Mouse (Mus musculus): ENCODE measurements around the gene Cyp4f39.
A peak's percentile ranks its signal among the peaks of the same experiment; 100 is the strongest.

The Cyp4f39 gene

GRCm38 (mm10) chr17:32452482-32452881, at the start of gene Cyp4f39:
Gene Cyp4f39 (plus strand): TSS chr17:32452723.
- peak; percentile 65 for DNase-seq (ENCODE audit: low read depth)

GRCm38 (mm10) chr17:32402779-32403157, 49.8 kb upstream of the Cyp4f39 start:
- DNase-seq (ENCODE audit: low read depth), result peak; percentile 88

GRCm38 (mm10) chr17:32403417-32403816, 49.1 kb upstream of the Cyp4f39 start, which contains the start of gene Rasal3:
Gene Rasal3 (minus strand): TSS chr17:32403583.
- peak; percentile 90 for DNase-seq (ENCODE audit: low read depth)

DNA sequence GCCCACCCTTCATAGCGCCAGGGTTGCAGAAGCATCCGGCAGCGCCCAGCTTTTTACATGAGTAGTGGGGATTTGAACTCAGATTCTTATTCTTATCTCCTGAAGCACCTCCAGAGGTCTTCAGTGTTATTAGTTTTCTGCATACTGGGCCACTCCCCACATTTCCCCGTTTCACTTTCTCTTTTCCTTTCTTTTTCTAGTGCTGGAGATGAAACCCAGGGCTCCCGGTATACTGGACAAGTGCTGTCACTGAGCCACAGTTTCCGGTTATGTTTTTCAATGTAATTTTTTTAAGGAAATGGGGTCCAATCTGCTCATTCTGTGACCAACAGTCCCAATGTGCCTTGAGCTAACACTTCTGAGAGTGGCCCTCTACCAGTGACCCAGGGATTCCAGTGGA, 40.6 kb upstream of the Cyp4f39 start:
- DNase-seq (ENCODE audit: low read depth), result peak; percentile 55

- no peak for DNase-seq (ENCODE audit: low read depth)
These were observed 37.0 kb upstream of the Cyp4f39 start for GRCm38 (mm10) chr17:32415417-32416020.

DNA sequence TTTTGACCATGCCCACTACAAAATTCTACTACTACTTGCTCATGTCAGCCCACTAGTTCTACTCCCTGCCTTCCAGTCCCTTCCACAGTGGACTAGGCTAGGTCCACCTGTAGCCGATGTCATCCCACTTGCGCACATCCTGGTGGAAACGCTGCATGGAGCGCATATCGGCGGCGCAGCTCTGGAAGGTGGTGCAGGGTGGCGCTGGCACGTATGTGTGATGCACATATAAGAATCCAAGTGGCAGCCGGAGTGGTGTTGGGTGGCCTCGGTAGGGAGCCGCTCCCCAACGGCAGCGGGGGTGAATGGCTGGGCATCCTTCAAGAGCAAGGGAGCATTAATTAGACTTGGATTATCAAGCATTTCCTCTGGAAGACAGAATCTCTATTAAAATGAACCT, 35.8 kb upstream of the Cyp4f39 start:
- DNase-seq (ENCODE audit: low read depth), result no peak

DNA sequence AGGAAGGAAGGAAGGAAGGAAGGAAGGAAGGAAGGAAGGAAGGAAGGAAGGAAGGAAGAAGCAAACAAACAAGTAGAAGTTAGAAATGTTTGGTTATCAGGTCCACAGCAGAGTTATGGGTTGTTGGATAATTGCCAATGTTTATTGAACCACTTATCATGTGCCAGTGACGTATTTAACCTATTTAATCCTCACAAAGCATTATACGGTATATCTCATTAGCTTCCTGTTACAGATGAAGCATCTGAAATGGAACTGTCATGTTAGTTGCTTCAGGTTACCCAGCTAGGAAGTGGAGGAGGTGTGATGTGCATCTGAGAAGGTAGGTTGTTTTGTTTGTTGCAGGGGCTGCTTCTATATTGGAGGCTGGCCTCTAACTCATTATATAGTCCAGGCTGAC, 32.5 kb upstream of the Cyp4f39 start:
- DNase-seq (ENCODE audit: low read depth), result no peak

DNA sequence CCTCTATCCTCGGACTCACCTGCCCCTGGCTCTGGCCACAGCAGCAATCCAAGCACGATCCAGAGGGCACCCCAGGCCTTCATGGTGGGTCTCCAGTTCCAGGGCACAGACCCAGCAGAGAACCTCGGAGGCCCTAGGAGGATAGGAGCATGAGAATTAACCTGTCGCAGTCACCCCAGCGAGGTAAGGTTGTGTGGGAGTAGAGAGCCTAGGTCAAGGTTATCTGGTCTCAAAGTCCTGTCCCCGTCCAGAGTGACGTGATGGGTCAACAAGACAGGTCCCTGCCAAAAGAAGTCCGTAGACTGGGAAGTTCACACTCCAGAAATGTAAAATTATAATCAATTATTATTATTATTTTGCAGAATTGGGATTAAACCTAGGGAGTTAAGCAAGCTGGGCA, 31.7 kb upstream of the Cyp4f39 start:
- no peak for DNase-seq (ENCODE audit: low read depth)

GRCm38 (mm10) chr17:32424034-32424433, 28.5 kb upstream of the Cyp4f39 start, which contains the start of gene Pglyrp2:
Gene Pglyrp2 (minus strand): TSS chr17:32424167.
- DNase-seq (ENCODE audit: low read depth), result peak; percentile 79

- DNase-seq (ENCODE audit: low read depth), result no peak
These were observed 25.9 kb upstream of the Cyp4f39 start for GRCm38 (mm10) chr17:32426610-32427009.

- peak; percentile 75 for DNase-seq (ENCODE audit: low read depth)
These were observed 20.6 kb upstream of the Cyp4f39 start for GRCm38 (mm10) chr17:32431972-32432371.

DNA sequence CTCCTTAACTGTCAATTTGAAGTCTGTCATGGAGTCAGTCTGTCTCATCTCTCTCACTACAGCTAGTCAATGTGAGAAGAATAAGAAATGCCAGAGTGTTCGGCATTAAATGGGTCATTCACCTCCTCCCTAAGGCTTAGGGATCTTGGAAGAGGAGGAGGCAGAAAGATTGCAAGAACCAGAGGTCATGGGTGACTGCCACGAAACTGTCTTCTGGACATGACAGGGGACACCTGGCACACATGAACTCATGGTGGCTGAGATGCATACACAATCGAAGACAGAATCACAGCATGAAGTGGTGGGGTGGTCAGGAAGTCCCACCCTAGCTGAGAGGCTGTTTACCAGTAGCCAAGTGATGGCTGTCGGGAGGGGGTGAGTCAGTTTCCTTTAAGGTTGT, 18.2 kb upstream of the Cyp4f39 start:
- DNase-seq (ENCODE audit: low read depth), result no peak

- DNase-seq (ENCODE audit: low read depth), result no peak
These were observed 17.4 kb upstream of the Cyp4f39 start for GRCm38 (mm10) chr17:32435151-32435550.

DNA sequence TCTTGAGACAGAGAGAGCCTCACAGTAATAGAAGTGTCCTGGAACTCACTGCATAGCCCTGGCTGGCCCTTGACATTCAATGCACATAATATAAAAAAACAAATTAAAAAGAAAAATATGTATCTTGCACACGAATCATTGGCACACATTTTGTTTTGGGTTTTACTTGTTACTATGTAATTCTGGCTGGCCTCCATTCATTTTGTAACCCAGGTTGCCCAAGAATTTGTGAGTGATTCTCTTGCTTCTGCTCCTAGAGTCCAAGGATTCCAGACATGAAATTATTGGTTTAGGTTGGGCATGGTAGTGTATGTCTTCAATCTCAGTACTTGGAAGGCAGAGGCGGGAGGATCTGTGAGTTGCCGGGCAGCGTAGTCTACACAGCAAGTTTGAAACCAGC, 15.4 kb upstream of the Cyp4f39 start:
- DNase-seq (ENCODE audit: low read depth), result no peak

DNA sequence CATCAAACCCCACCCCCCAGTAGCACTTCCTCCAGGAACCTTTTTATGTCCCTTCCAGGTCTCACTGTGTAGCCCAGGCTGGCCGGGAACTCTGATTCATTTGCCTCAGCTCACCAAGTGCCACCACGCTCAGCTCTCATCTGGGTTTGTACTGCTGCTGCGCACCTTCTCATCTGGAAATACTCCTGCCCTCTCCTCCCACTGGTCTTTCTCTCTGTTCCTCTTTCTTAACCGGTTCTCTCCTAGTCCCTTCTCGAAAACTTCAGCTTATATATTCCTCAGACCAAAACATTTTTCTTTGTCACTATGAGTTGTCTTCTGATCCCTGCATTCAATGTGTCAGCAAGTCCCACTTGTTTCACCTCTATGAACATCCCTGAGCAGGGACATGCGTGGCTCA, 9.3 kb upstream of the Cyp4f39 start:
- no peak for DNase-seq (ENCODE audit: low read depth)

- no peak for DNase-seq (ENCODE audit: low read depth)
These were observed 7.5 kb upstream of the Cyp4f39 start for GRCm38 (mm10) chr17:32445016-32445415.

DNA sequence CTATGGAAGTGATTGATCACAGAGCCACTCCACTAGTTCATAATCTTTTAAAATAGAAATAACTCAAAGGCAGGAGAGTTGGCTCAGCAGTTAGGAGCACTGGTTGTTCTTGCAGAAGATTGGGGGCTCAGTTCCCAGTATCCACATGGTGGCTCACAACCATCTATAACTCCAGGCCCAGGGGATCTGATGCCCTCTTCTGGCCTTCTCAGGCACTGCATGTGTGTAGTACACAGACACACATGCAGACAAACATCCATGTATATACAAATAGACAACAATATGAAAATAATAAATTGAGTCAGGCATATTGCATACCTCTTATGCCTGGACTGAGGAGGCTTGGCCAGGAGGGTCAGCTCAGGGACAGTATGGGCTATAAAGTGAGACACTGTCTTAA, 5.3 kb upstream of the Cyp4f39 start:
- DNase-seq (ENCODE audit: low read depth), result no peak

DNA sequence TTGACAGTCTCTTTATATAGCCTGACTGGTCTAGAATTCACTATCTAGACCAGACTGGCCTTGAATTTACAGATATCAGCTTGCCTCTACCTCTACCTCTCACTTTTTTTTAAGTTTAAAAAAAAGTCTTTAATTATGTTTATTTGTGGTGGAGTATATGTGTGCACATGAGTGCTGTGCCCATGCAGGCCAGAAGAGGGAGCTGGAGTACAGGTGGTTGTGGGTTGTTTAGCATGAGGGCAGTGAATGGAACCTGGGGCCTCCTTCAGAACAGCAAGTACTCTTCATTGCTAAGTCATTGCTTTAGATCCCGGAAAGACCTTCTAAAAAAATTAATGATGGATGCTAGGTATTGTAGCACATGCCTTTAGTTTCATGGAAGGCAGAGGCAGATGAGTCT, 3.5 kb upstream of the Cyp4f39 start:
- DNase-seq (ENCODE audit: low read depth), result peak; percentile 33

DNA sequence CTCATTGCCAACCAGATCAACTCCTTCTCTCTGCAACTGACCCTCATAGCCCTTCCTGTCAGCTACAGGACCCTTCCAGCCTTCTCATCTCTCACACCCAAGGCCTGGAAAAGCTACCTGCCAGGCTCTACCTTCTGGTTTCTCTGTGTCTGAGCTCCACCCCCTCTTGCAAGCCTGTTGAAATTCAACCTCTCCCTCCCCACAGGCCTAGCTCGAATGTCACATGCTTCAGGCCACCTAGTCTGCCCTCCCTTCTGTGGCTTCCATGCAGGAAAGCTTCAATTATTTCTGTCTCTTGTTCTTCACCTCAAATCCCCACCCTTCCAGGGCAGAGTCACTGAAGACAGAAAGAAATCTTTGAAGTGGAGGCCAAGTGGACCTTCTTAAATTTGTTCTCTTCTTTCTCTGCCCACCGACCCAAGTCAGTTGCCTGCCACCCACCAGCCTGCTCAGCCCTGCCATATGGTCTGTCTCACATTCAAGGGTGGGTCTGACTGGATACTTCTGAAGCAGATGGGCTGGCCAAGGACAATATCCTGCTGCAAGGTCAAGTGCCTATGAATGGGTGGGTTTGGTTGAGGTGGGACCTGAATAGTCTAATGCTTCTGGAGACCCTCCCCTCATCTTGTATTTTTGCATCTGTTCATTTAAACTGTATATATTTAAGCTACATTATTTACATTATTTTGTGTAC, 1.5 kb upstream of the Cyp4f39 start:
- no peak for DNase-seq (ENCODE audit: low read depth)

- no peak for DNase-seq (ENCODE audit: low read depth)
These were observed 1.7 kb downstream of the Cyp4f39 start for GRCm38 (mm10) chr17:32454188-32454587.

DNA sequence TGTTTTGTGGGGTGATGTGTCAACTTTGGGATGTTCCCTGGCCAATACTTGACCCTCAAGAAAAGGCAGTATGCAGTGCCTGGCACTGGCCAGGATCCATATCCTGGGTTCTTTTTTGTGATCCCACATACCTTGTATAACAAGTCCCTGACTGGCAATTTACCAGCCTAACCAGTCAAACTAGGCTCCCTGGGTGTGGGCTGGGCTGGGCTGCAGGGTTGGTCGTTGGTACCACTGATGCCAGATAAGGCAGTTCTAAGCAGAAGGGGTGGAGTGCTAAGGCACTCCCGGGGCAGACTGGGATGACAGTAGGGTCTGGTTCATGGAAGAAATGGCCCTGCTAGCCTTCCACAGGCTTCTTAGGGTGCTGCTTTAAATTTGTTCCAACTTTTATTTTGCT, 2.5 kb downstream of the Cyp4f39 start:
- DNase-seq (ENCODE audit: low read depth), result no peak

DNA sequence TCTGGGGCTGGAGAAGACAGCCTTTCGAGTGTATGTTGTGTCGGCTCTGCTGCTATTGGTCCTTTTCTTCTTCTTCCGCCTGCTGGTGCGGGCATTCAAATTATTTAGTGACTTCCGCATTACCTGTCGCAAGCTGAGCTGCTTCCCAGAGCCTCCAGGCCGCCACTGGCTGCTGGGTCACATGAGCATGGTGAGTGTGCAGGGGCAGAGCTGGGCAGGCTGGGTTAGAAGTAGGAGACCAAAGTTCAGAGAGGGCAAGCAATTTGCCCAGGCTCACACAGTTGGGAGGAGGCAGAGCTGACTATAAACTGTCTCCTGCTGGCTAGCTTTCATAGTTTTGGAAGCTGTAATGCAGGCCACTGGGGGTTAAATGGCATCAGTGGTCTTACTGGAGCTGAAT, 16.0 kb downstream of the Cyp4f39 start:
- no peak for DNase-seq (ENCODE audit: low read depth)

DNA sequence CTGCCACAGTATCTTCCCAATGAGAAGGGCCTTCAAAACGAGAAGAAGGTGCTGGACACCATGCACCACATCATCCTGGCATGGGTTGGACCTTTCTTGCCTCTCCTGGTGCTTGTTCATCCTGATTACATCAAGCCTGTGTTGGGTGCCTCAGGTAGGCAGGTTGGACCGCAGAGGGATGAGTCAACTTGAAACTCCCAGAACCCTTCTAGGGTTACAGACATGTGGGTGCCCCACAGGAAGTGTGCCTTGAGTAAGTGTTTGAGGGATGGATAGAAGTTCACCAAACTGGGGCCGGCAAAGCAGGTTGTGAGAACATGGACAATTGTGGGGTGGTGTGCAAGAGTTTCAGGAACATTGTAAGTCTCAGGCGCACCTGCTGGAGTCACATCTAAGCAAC, 18.3 kb downstream of the Cyp4f39 start:
- DNase-seq (ENCODE audit: low read depth), result peak; percentile 88

DNA sequence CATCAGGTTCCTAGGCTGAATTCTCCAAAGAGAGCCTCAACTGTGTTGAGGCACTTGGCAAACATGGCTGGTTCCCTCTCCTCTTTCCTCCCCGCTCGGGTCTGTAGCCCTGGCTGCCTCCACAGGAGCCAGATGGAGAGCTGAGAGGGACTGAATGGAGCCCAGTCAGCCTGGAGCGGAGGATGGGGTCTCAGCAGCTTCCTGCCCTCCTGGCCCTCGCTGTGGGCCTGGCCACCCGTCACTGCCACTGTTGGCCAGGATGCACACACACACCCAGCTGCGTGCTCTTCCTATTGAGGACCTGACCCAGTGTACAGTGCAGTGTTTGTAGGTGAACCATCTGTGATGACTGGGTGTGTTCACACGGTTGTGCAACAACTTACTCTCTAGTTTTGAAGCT, 19.7 kb downstream of the Cyp4f39 start:
- DNase-seq (ENCODE audit: low read depth), result no peak
